Mouse (Mus musculus) stomach, embryonic 16.5 days (tissue): ENCODE measurements around the gene Edn3. TPM values are rescaled to one million over a fixed set of nuclear protein-coding genes. Genes with fewer than 3 reads are reported as not detected.

Source experiments
- ATAC-seq: fragments of 200-750 bp; cut with Nextera tagmentation; 2 replicates; pipeline ENCODE4 v1.8.0; 2017; ENCODE audit warnings: moderate number of reproducible peaks, moderate TSS enrichment; ENCODE audit not compliant: insufficient read depth, low FRiP score
- H3K27ac ChIP-seq: fragments of 300-500 bp; sonication (generic); 2 replicates; pipeline ENCODE4 v1.5.1; 2014; ENCODE audit warnings: low read length
- H3K27me3 ChIP-seq: fragments of 300-500 bp; sonication (generic); 2 replicates; pipeline ENCODE4 v1.6.1; 2014; ENCODE audit warnings: low read length, control low read depth, mixed read lengths; ENCODE audit not compliant: control insufficient read depth, insufficient read depth
- H3K36me3 ChIP-seq: fragments of 300-500 bp; sonication (generic); 2 replicates; pipeline ENCODE4 v1.6.1; 2014; ENCODE audit warnings: low read length; ENCODE audit not compliant: control insufficient read depth, insufficient read depth
- H3K4me1 ChIP-seq: fragments of 300-500 bp; sonication (generic); 2 replicates; pipeline ENCODE4 v1.6.1; 2014; ENCODE audit warnings: low read length, control low read depth, mixed read lengths; ENCODE audit not compliant: control insufficient read depth, insufficient read depth
- H3K4me2 ChIP-seq: fragments of 300-500 bp; sonication (generic); 2 replicates; pipeline ENCODE4 v1.6.1; 2014; ENCODE audit warnings: low read depth, low read length, mixed read lengths
- H3K4me3 ChIP-seq: fragments of 300-500 bp; sonication (generic); replicated peaks from 2 replicates; pipeline ENCODE4 v1.5.1; 2014; ENCODE audit warnings: mild to moderate bottlenecking, low read length
- H3K9ac ChIP-seq: fragments of 300-500 bp; sonication (generic); 2 replicates; pipeline ENCODE4 v1.6.1; 2014; ENCODE audit warnings: low read length
- H3K9me3 ChIP-seq: fragments of 300-500 bp; sonication (generic); replicated peaks from 2 replicates; pipeline ENCODE4 v1.6.1; 2016; ENCODE audit warnings: low read length, control low read depth; ENCODE audit not compliant: control insufficient read depth
- WGBS: fragments of 180-500 bp; shearing (Covaris S2); extraction: QIAGEN DNeasy Blood & Tissue Kit; methylation state at CpG from one replicate; pipeline ENCODE4 v1.1.7; 2014; 5-methylcytosine and 5-hydroxymethylcytosine counted together
- polyA plus RNA-seq: library from polyadenylated mRNA; unstranded; fragments of >200 nt; fragmentation: Nextera tagmentation; extraction: Ambion mirVana; gene quantifications from 2 replicates; pipeline ENCODE4 v1.2.1, GENCODE M21; 2015

Edn3 gene
- polyA plus RNA-seq, 1 experiment from 2014 or later, result 19.2 TPM

DNA sequence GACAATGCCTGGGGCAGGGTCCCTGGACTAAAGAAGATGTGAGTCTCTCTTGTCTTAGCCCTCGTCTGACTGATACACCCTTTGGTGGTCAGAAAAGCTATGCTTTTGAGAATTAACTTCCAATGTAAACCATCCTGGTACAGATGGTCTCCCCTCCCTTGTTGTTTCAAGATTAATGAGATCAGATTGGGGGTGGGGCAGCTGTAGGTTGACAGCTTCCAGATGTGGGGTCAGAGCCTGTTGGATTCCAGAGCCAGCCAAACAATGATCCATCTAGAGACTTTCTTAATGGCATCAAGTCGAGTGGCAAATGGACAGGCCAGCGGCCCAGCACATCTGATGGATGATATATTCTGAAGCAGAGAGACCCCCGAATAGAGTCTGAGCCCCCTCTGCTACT is 48.9 kb downstream of the Edn3 start:
- no peaks in the 10 kb centered on the region for H3K36me3 ChIP-seq
- no peak overlapping the region for H3K4me3 ChIP-seq
- H3K4me1 ChIP-seq, result no peaks in the 10 kb centered on the region
- 32% methylated on average over 4 of the region's 4 CpGs for WGBS
- H3K27ac ChIP-seq, result no peak overlapping the region
- ATAC-seq, result no peak
- H3K9me3 ChIP-seq, result no peaks in the 10 kb centered on the region
- H3K27me3 ChIP-seq, result no peaks in the 10 kb centered on the region
- no peak overlapping the region for H3K4me2 ChIP-seq
- no peak overlapping the region for H3K9ac ChIP-seq

DNA sequence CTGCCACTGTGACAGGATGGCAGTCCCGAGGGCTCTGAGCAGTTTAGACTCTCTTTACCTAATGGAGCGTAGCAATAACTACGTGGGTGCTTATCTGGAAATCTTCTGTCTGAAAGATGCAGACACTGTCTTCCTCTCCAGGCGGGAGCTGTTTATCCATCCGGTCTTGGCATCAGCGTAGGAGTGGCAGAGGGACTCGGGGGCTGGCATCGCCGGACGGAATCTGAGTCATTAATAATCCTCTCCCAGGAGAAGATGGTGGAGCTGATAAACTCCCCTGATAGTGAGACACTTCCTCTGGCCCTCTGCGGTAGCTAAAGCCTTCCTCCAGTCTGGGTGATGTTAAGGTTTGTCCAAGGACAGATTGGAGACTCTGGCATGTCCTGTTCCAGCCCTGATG is 52.9 kb downstream of the Edn3 start:
- ATAC-seq, result no peak
- no peaks in the 10 kb centered on the region for H3K9me3 ChIP-seq
- WGBS, result 30% methylated on average over 11 of the region's 11 CpGs
- H3K27me3 ChIP-seq, result no peaks in the 10 kb centered on the region
- no peaks in the 10 kb centered on the region for H3K36me3 ChIP-seq
- peaks cover 4% of the 10 kb centered on the region; the same call in 1 of the 2 replicates for H3K4me1 ChIP-seq
- H3K9ac ChIP-seq, result no peak overlapping the region
- no peak overlapping the region for H3K4me2 ChIP-seq
- H3K4me3 ChIP-seq, result no peak overlapping the region
- no peak overlapping the region for H3K27ac ChIP-seq

DNA sequence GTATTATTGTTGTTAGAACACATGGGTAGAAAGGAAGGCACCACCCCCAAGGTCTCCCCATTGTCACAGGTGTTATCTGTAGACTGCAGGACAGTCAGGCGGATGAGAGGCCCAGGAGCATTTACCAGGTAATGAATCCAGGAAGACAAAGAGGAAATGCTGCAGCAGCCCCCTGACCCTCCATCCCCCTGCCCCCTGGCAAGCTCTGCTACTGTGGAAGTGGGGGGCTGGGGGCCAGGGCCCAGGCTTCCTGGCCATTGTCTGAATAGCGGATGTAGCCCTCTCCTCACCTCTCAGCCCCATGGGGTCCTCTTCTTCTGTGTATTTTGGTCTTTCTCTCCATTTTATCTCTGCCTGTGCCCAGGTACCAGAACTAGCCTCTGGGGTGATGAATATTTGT is 55.7 kb downstream of the Edn3 start:
- H3K4me1 ChIP-seq, result peaks cover 4% of the 10 kb centered on the region; the same call in 1 of the 2 replicates
- H3K4me3 ChIP-seq, result no peak overlapping the region
- H3K9ac ChIP-seq, result no peak overlapping the region
- no peak overlapping the region for H3K4me2 ChIP-seq
- no peak for ATAC-seq
- H3K36me3 ChIP-seq, result no peaks in the 10 kb centered on the region
- 84% methylated on average over 2 of the region's 2 CpGs for WGBS
- H3K9me3 ChIP-seq, result no peaks in the 10 kb centered on the region
- H3K27me3 ChIP-seq, result no peaks in the 10 kb centered on the region
- H3K27ac ChIP-seq, result no peak overlapping the region

DNA sequence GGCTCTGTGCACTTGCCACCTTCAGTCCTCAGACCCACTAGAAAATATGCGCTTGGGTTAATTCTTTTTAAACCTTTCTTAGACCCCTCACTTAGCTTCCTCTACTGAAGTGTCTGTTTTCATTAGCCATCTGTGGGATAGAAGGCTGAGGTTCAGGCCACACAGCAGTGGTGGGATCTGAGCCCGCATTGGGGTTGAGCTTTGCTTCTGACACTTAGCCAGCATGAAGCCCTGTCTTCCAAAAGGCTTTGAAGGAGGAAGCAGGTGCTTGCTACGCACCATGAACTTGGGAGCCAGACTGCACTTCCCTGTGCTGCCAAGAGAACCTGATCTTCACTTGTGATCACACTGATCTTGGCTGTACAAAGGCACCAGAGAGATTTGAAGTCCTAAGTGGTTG is 59.9 kb downstream of the Edn3 start:
- Histone ChIP-seq H3K4me2 (no peak overlapping the region), H3K4me1 (peaks cover 4% of the 10 kb centered on the region; the same call in 1 of the 2 replicates), H3K27ac (no peak overlapping the region), H3K36me3 (no peaks in the 10 kb centered on the region), H3K27me3 (no peaks in the 10 kb centered on the region), H3K4me3 (no peak overlapping the region), H3K9ac (no peak overlapping the region), H3K9me3 (no peaks in the 10 kb centered on the region)
- 84% methylated on average over 3 of the region's 3 CpGs for WGBS
- no peak for ATAC-seq

DNA sequence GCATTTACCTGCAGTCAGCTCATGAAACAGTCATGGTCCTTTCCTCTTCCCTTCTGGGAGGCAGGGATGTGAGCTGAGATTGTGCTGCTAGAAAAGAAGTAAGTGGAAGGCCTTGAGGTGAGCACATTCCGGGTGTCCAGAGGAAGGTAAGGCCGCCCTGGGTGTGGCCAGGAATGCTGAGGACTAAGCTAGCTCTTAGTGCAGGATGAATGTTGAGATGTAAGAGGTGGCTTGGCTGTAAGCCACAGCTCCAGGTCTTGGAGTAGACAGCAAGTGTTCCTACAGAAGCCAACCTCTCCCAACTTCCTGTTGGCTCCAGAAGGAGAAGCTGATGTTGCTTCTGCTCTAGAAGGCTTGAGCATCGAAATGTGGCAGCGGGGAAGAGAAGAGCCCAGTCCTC is 67.4 kb downstream of the Edn3 start:
- Histone ChIP-seq H3K27me3 (no peaks in the 10 kb centered on the region), H3K9me3 (no peaks in the 10 kb centered on the region), H3K4me3 (no peak overlapping the region), H3K4me1 (no peaks in the 10 kb centered on the region), H3K27ac (no peak overlapping the region), H3K36me3 (no peaks in the 10 kb centered on the region), H3K9ac (no peak overlapping the region; the same call in 1 of the 2 replicates), H3K4me2 (no peak overlapping the region)
- 90% methylated on average over 4 of the region's 4 CpGs for WGBS
- ATAC-seq, result no peak

DNA sequence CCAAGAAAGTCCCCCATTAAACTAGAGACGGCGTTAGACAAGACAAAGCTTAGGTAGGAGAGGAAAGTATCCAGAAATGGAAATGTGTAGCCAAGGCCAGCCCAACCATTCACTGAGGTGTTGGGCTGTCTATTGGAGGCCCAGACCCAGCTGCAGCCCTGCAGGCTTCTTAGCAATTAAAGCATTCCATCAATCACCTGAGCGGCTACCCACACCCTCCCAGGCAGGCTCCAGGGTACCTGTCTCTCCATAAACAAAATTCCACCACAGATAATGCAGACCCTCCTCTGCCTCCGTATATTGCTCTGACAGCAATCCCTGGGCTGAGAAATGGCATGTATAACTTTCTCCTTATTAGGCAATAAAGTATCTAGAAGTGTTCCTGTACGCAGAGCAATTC is 73.2 kb downstream of the Edn3 start:
- H3K9ac ChIP-seq, result no peak overlapping the region
- H3K9me3 ChIP-seq, result no peaks in the 10 kb centered on the region
- H3K36me3 ChIP-seq, result no peaks in the 10 kb centered on the region
- H3K27me3 ChIP-seq, result no peaks in the 10 kb centered on the region
- no peak overlapping the region; the same call in 1 of the 2 replicates for H3K27ac ChIP-seq
- H3K4me3 ChIP-seq, result no peak overlapping the region
- peak; percentile 51; the same call in 1 of the 2 replicates for ATAC-seq
- no peaks in the 10 kb centered on the region for H3K4me1 ChIP-seq
- 26% methylated on average over 5 of the region's 5 CpGs for WGBS
- H3K4me2 ChIP-seq, result no peak overlapping the region

Other genes starting within 250 kb of the Edn3 start
- gene Zfp831, start 117.1 kb upstream of the Edn3 start, polyA plus RNA-seq, result 0.06 TPM in 1 of 2 replicates, not detected in the other
- gene Gm14444, start 249.6 kb downstream of the Edn3 start, polyA plus RNA-seq, result not detected in 2 replicates